In genomic region chr5:19522168-19522567, GRCm38 (mm10) we compare ENCODE assay signal across 9 mouse cellular contexts.
DNase-seq lines count a peak whose midpoint lies in the region; ATAC-seq and TF ChIP-seq lines count a peak whose summit lies in the region.
"Had no signal": no experiment of that assay in that cellular context is flagged by ENCODE, and none has a peak within 500 bp of the region (broad histone marks: within the 10 kb centered on the region; RNA-seq: fewer than 3 reads in every experiment).

No protein-coding gene starts in this region.

- no peak overlapping the region for H3K27ac ChIP-seq in liver, adult 2 months (replicated peaks; ENCODE audit: insufficient read depth, low read depth, low read length)
- no peak overlapping the region for H3K27ac ChIP-seq in stomach, postnatal 0 days (replicated peaks)
- H3K27ac ChIP-seq in thymus, adult 2 months (ENCODE audit: control insufficient read depth, insufficient read depth, low read length) = no peak overlapping the region
- H3K27ac ChIP-seq: limb, embryonic 15.5 days had no signal

- peak; percentile 15 to 25 for DNase-seq in layer of hippocampus, postnatal 10 days (ENCODE audit: low spot score in 2 of 2)
- DNase-seq in layer of hippocampus, adult 9-11 months = no peak
- DNase-seq in R1 (ENCODE audit: low read depth, low spot score) = peak; percentile 39
- DNase-seq in fibroblast of lung, adult 2 months (ENCODE audit: low read depth) = peak; percentile 22
- DNase-seq in liver, adult 2 months (ENCODE audit: extremely low read depth, low read depth, low spot score) = peak; percentile 97
- DNase-seq in stomach, postnatal 0 days (ENCODE audit: low spot score) = no peak
- no peak for DNase-seq in thymus, adult 2 months
- no peak for DNase-seq in thymus, postnatal 14 days

- H3K79me2 ChIP-seq in liver, adult 2 months (ENCODE audit: control insufficient read depth, insufficient read depth, low read length) = no peaks in the 10 kb centered on the region

- TF ChIP-seq EP300 in stomach, postnatal 0 days (optimal IDR thresholded peaks at IDR 0.05) = no peak

- H3K27me3 ChIP-seq in liver, adult 2 months (ENCODE audit: control insufficient read depth, insufficient read depth, low read length) = no peaks in the 10 kb centered on the region
- H3K27me3 ChIP-seq in stomach, postnatal 0 days (ENCODE audit: control insufficient read depth, insufficient read depth, low read length) = no peaks in the 10 kb centered on the region
- no peaks in the 10 kb centered on the region for H3K27me3 ChIP-seq in thymus, adult 2 months (ENCODE audit: control insufficient read depth, insufficient read depth, low read length)
- H3K27me3 ChIP-seq: limb, embryonic 15.5 days had no signal

- no peaks in the 10 kb centered on the region for H3K9me3 ChIP-seq in stomach, postnatal 0 days (ENCODE audit: control insufficient read depth, low read length)
- H3K9me3 ChIP-seq: limb, embryonic 15.5 days had no signal

- ATAC-seq in stomach, postnatal 0 days (ENCODE audit: low FRiP score, low TSS enrichment) = peak; percentile 26; the same call in 1 of the 2 replicates

- no peak overlapping the region for H3K4me3 ChIP-seq in liver, adult 2 months (ENCODE audit: insufficient read depth, low read depth, low read length)
- H3K4me3 ChIP-seq in stomach, postnatal 0 days (ENCODE audit: low read depth, low read length) = no peak overlapping the region
- H3K4me3 ChIP-seq in thymus, adult 2 months (ENCODE audit: control insufficient read depth, insufficient read depth, low read length) = no peak overlapping the region
- H3K4me3 ChIP-seq: limb, embryonic 15.5 days had no signal

- H3K36me3 ChIP-seq in liver, adult 2 months (ENCODE audit: control insufficient read depth, insufficient read depth, low read length) = no peaks in the 10 kb centered on the region
- H3K36me3 ChIP-seq in stomach, postnatal 0 days (ENCODE audit: control insufficient read depth, insufficient read depth, low read length) = no peaks in the 10 kb centered on the region
- H3K36me3 ChIP-seq in thymus, adult 2 months (ENCODE audit: control insufficient read depth, insufficient read depth, low read length) = no peaks in the 10 kb centered on the region
- H3K36me3 ChIP-seq: limb, embryonic 15.5 days had no signal

- no peak for TF ChIP-seq POLR2A in liver, adult 2 months (IDR thresholded peaks at IDR 0.05; ENCODE audit: extremely low read depth, insufficient read depth, low read length)
- no peak for TF ChIP-seq POLR2A in thymus, adult 2 months (IDR thresholded peaks at IDR 0.05; ENCODE audit: control insufficient read depth, extremely low read depth, insufficient read depth, low read length, poor library complexity)

- peak; percentile 50; the same call in 1 of the 2 replicates for TF ChIP-seq CTCF in liver, adult 2 months (IDR thresholded peaks at IDR 0.05; ENCODE audit: low read depth, low read length)
- peak; percentile 80 for TF ChIP-seq CTCF in stomach, postnatal 0 days (IDR thresholded peaks at IDR 0.05; ENCODE audit: low read depth)
- TF ChIP-seq CTCF in thymus, adult 2 months (IDR thresholded peaks at IDR 0.05; ENCODE audit: borderline replicate concordance, control insufficient read depth, extremely low read depth, insufficient read depth, low read length, poor library complexity) = no peak

- no peak overlapping the region for H3K4me2 ChIP-seq in stomach, postnatal 0 days (replicated peaks; ENCODE audit: low read depth)
- H3K4me2 ChIP-seq: limb, embryonic 15.5 days had no signal

- no peaks in the 10 kb centered on the region for H3K4me1 ChIP-seq in liver, adult 2 months (ENCODE audit: control insufficient read depth, insufficient read depth, low read length)
- H3K4me1 ChIP-seq in stomach, postnatal 0 days (replicated peaks; ENCODE audit: control insufficient read depth, insufficient read depth) = no peaks in the 10 kb centered on the region
- H3K4me1 ChIP-seq in thymus, adult 2 months (replicated peaks; ENCODE audit: control insufficient read depth, insufficient read depth, low read length) = no peaks in the 10 kb centered on the region
- H3K4me1 ChIP-seq: limb, embryonic 15.5 days had no signal

- H3K9ac ChIP-seq in liver, adult 2 months (ENCODE audit: low read depth, low read length) = no peak overlapping the region
- no peak overlapping the region for H3K9ac ChIP-seq in stomach, postnatal 0 days (ENCODE audit: low read length)
- H3K9ac ChIP-seq: limb, embryonic 15.5 days had no signal

Comparison
In these comparisons a context has a peak if more than half of its experiments do, and no peak if none do; other contexts are left out.
1. DNase-seq: peak in layer of hippocampus, postnatal 10 days (2 of 2), R1 (single experiment), fibroblast of lung, adult 2 months (single experiment) and liver, adult 2 months (single experiment); none in layer of hippocampus, adult 9-11 months (single experiment), stomach, postnatal 0 days (single experiment), thymus, adult 2 months (single experiment) and thymus, postnatal 14 days (single experiment).